Mouse (Mus musculus) CH12.LX (cell line): ENCODE measurements around the gene C2cd4a. TPM values are rescaled to one million over a fixed set of nuclear protein-coding genes. Genes with fewer than 3 reads are reported as not detected.

Source experiments
- DNase-seq: peaks from one replicate; pipeline ENCODE4 v3.0.0-alpha.2; 2013; ENCODE audit errors: extremely low read depth
- H3K27ac ChIP-seq: 2 replicates; pipeline ENCODE4 v1.5.1; 2012; ENCODE audit warnings: low read depth, mild to moderate bottlenecking, control low read depth, moderate library complexity; ENCODE audit not compliant: insufficient read depth
- H3K27me3 ChIP-seq: replicated peaks from 2 replicates; pipeline ENCODE3; 2012; ENCODE audit warnings: inconsistent platforms
- H3K36me3 ChIP-seq, 2 experiments: replicated peaks in 1 of 2; 2 replicates each; pipeline versions ENCODE3 to v1.6.1; 2012; ENCODE audit warnings: inconsistent platforms in 1 of 2, low read length in 1 of 2, mild to moderate bottlenecking in 1 of 2, mixed read lengths in 1 of 2, moderate library complexity in 1 of 2; ENCODE audit not compliant: control insufficient read depth in 1 of 2, insufficient read depth in 1 of 2
- H3K4me1 ChIP-seq, 2 experiments: 2 replicates each; pipeline ENCODE4 v1.6.1; 2012; ENCODE audit warnings: inconsistent platforms in 1 of 2, moderate library complexity in 1 of 2; ENCODE audit not compliant: insufficient read depth in 2 of 2, control insufficient read depth in 1 of 2
- H3K4me2 ChIP-seq: 2 replicates; pipeline ENCODE4 v1.6.1; 2012; ENCODE audit warnings: low read depth, mild to moderate bottlenecking, control low read depth; ENCODE audit not compliant: poor library complexity, insufficient read depth, severe bottlenecking
- H3K4me3 ChIP-seq, 3 experiments: fragments of 150-350 bp in 1 of 3; sonication (generic) in 1 of 3; replicated peaks in 1 of 3; 2 replicates each; pipeline versions ENCODE3 to v1.5.1; 2011 to 2012; ENCODE audit warnings: low read depth in 2 of 3, low read length in 2 of 3, mild to moderate bottlenecking in 2 of 3, moderate library complexity in 2 of 3, control low read depth in 1 of 3, improper control_type of control experiment in 1 of 3, inconsistent platforms in 1 of 3, mixed read lengths in 1 of 3; ENCODE audit not compliant: poor library complexity in 1 of 3
- H3K79me2 ChIP-seq: replicated peaks from 2 replicates; pipeline ENCODE4 v1.6.1; 2012; ENCODE audit warnings: mild to moderate bottlenecking, moderate library complexity; ENCODE audit not compliant: control insufficient read depth, poor library complexity, insufficient read depth, severe bottlenecking; ENCODE audit errors: extremely low read depth
- H3K9ac ChIP-seq: 2 replicates; pipeline ENCODE4 v1.6.1; 2012; ENCODE audit warnings: low read depth, mild to moderate bottlenecking, control low read depth, moderate library complexity; ENCODE audit not compliant: insufficient read depth
- H3K9me3 ChIP-seq: replicated peaks from 2 replicates; pipeline ENCODE3; 2012; ENCODE audit warnings: low read length, inconsistent platforms, mixed read lengths
- BHLHE40 ChIP-seq: IDR thresholded peaks from 2 replicates; pipeline ENCODE4 v1.6.1; 2011; ENCODE audit warnings: mild to moderate bottlenecking, low read depth, low read length, improper control_type of control experiment
- CHD1 ChIP-seq: IDR thresholded peaks from 2 replicates; pipeline ENCODE4 v1.6.1; 2012; ENCODE audit warnings: low read depth, low read length, improper control_type of control experiment, inconsistent platforms
- CHD2 ChIP-seq: IDR thresholded peaks from 2 replicates; pipeline ENCODE4 v1.6.1; 2011; ENCODE audit warnings: low read length, improper control_type of control experiment
- CTCF ChIP-seq, 2 experiments: IDR thresholded peaks in 1 of 2; conservative IDR thresholded peaks in 1 of 2; 2 replicates each; pipeline ENCODE4 v1.5.1; 2011 to 2012; ENCODE audit warnings: low read depth in 2 of 2, low read length in 2 of 2, improper control_type of control experiment in 1 of 2, inconsistent platforms in 1 of 2, mild to moderate bottlenecking in 1 of 2, moderate library complexity in 1 of 2
- EP300 ChIP-seq: IDR thresholded peaks from 2 replicates; pipeline ENCODE4 v1.6.1; 2011; ENCODE audit warnings: low read length, improper control_type of control experiment
- ETS1 ChIP-seq: conservative IDR thresholded peaks from 2 replicates; pipeline ENCODE4 v1.6.1; 2012; ENCODE audit warnings: low read depth, mild to moderate bottlenecking, inconsistent platforms, low read length, improper control_type of control experiment, moderate library complexity
- IRF4 ChIP-seq: IDR thresholded peaks from 2 replicates; pipeline ENCODE4 v1.6.1; 2014; ENCODE audit warnings: low read depth, mild to moderate bottlenecking, inconsistent platforms, low read length, improper control_type of control experiment
- JUN ChIP-seq: IDR thresholded peaks from 2 replicates; pipeline ENCODE4 v1.6.1; 2011; ENCODE audit warnings: low read depth, mild to moderate bottlenecking, low read length, improper control_type of control experiment, moderate library complexity; ENCODE audit not compliant: insufficient read depth
- JUND ChIP-seq: conservative IDR thresholded peaks from 2 replicates; pipeline ENCODE4 v1.6.1; 2011; ENCODE audit warnings: low read depth, low read length, improper control_type of control experiment
- KAT2A ChIP-seq: IDR thresholded peaks from 2 replicates; pipeline ENCODE4 v1.6.1; 2012; ENCODE audit warnings: low read length, improper control_type of control experiment, inconsistent platforms; ENCODE audit not compliant: insufficient replicate concordance
- MAX ChIP-seq: IDR thresholded peaks from 2 replicates; pipeline ENCODE4 v1.6.1; 2011; ENCODE audit warnings: low read length, improper control_type of control experiment
- MEF2A ChIP-seq: IDR thresholded peaks from 2 replicates; pipeline ENCODE4 v1.6.1; 2014; ENCODE audit warnings: low read depth, mild to moderate bottlenecking, inconsistent platforms, low read length, improper control_type of control experiment, borderline replicate concordance
- NELFE ChIP-seq: IDR thresholded peaks from 2 replicates; pipeline ENCODE4 v1.6.1; 2011; ENCODE audit warnings: low read depth, low read length, improper control_type of control experiment
- NRF1 ChIP-seq: IDR thresholded peaks from 2 replicates; pipeline ENCODE4 v1.6.1; 2014; ENCODE audit warnings: low read depth, mild to moderate bottlenecking, inconsistent platforms, low read length, improper control_type of control experiment, moderate library complexity
- POLR2A ChIP-seq: IDR thresholded peaks from 2 replicates; pipeline ENCODE4 v1.6.1; 2011; ENCODE audit warnings: low read depth, mild to moderate bottlenecking, improper control_type of control experiment, low read length
- POLR2AphosphoS2 ChIP-seq: IDR thresholded peaks from 2 replicates; pipeline ENCODE4 v1.6.1; 2011; ENCODE audit warnings: low read depth, low read length, improper control_type of control experiment
- RCOR1 ChIP-seq: conservative IDR thresholded peaks from 2 replicates; pipeline ENCODE4 v1.6.1; 2012; ENCODE audit warnings: low read depth, mild to moderate bottlenecking, inconsistent platforms, low read length, improper control_type of control experiment
- SIN3A ChIP-seq: IDR thresholded peaks from 2 replicates; pipeline ENCODE4 v1.6.1; 2012; ENCODE audit warnings: low read length, improper control_type of control experiment, inconsistent platforms
- SMC3 ChIP-seq: IDR thresholded peaks from 2 replicates; pipeline ENCODE4 v1.6.1; 2011; ENCODE audit warnings: low read depth, low read length, improper control_type of control experiment
- TCF12 ChIP-seq: IDR thresholded peaks from 2 replicates; pipeline ENCODE4 v1.6.1; 2014; ENCODE audit warnings: low read depth, mild to moderate bottlenecking, inconsistent platforms, low read length, improper control_type of control experiment
- UBTF ChIP-seq: IDR thresholded peaks from 2 replicates; pipeline ENCODE4 v1.6.1; 2012; ENCODE audit warnings: low read depth, mild to moderate bottlenecking, inconsistent platforms, low read length, improper control_type of control experiment, moderate library complexity
- USF1 ChIP-seq: IDR thresholded peaks from 2 replicates; pipeline ENCODE4 v1.6.1; 2014; ENCODE audit warnings: low read depth, mild to moderate bottlenecking, inconsistent platforms, low read length, improper control_type of control experiment
- USF2 ChIP-seq: conservative IDR thresholded peaks from 2 replicates; pipeline ENCODE4 v1.6.1; 2011; ENCODE audit warnings: low read depth, low read length, improper control_type of control experiment
- ZC3H11A ChIP-seq: IDR thresholded peaks from 2 replicates; pipeline ENCODE4 v1.6.1; 2012; ENCODE audit warnings: low read depth, mild to moderate bottlenecking, inconsistent platforms, low read length, improper control_type of control experiment
- ZNF384 ChIP-seq: IDR thresholded peaks from 2 replicates; pipeline ENCODE4 v1.6.1; 2012; ENCODE audit warnings: low read depth, low read length, improper control_type of control experiment, inconsistent platforms
- dilution Hi-C: fragments of 300-500 bp; cut with MboI; formaldehyde crosslinking; loops from 2 replicates; pipeline ENCODE4 v1.14.3; 2020; ENCODE audit warnings: low sequenced_read_pairs; ENCODE audit not compliant: extremely low pct_unique_long_range_greater_than_20kb, extremely low pct_ligation_motif_present
- in situ Hi-C: fragments of 300-500 bp; cut with MboI; formaldehyde crosslinking; loops from 3 replicates; pipeline ENCODE4 v1.14.3; 2019; ENCODE audit warnings: low sequenced_read_pairs, low pct_ligation_motif_present, low pct_unique_long_range_greater_than_20kb, mixed read lengths
- polyA plus RNA-seq: library from polyadenylated mRNA; unstranded; fragments of >175 nt; gene quantifications from 2 replicates; pipeline ENCODE4 v1.2.1, GENCODE M21; 2012; ENCODE audit warnings: low read depth; ENCODE audit not compliant: insufficient read length
- total RNA-seq, 2 experiments: library from RNA; depleted of rRNA; stranded (reverse); fragments of 300-350 nt in 1 of 2; fragments of >200 nt in 1 of 2; gene quantifications; 2 replicates each; pipeline ENCODE4 v1.2.3; 2012 to 2014

The C2cd4a gene
- total and polyA plus RNA-seq, 3 experiments, result 0.16 TPM; not detected in 2

- in situ Hi-C loops (loop anchor here (5.0 kb wide), 1 partner anchor 133 kb away; no protein-coding TSS in a partner anchor), dilution Hi-C loops (no loop called here)
- H3K27ac ChIP-seq, result no peak overlapping the region
- no peaks in the 10 kb centered on the region; a peak in 2 of 4 replicates for H3K4me1 ChIP-seq
- H3K9me3 ChIP-seq, result peaks cover 4% of the 10 kb centered on the region
- no peak for TF ChIP-seq NELFE
- no peak for TF ChIP-seq SIN3A
- TF ChIP-seq RCOR1, result no peak
- TF ChIP-seq NRF1, result no peak
- TF ChIP-seq JUN, result no peak
- TF ChIP-seq MAX, result no peak
- no peak for TF ChIP-seq JUND
- TF ChIP-seq CHD1, result no peak
- no peak for TF ChIP-seq MEF2A
- TF ChIP-seq ZC3H11A, result no peak
- no peak for TF ChIP-seq POLR2A
- TF ChIP-seq CHD2, result no peak
- no peak for TF ChIP-seq TCF12
- no peak for TF ChIP-seq USF2
- TF ChIP-seq ETS1, result no peak
- TF ChIP-seq EP300, result no peak
- no peak for TF ChIP-seq BHLHE40
- no peak for TF ChIP-seq USF1
- no peak for TF ChIP-seq ZNF384
- no peak for TF ChIP-seq IRF4
- no peaks in the 10 kb centered on the region for H3K79me2 ChIP-seq
- H3K9ac ChIP-seq, result no peak overlapping the region
- no peaks in the 10 kb centered on the region for H3K36me3 ChIP-seq
- no peak overlapping the region for H3K4me2 ChIP-seq
- H3K4me3 ChIP-seq, result no peak overlapping the region
- DNase-seq, result no peak
- no peaks in the 10 kb centered on the region for H3K27me3 ChIP-seq
These were observed 2.4 kb upstream of the C2cd4a start for GRCm38 (mm10) chr9:67834535-67834934.

GRCm38 (mm10) chr9:67831359-67832045 is 628 bp downstream of the C2cd4a start:
- Histone ChIP-seq H3K4me3 (no peak overlapping the region), H3K4me2 (no peak overlapping the region), H3K4me1 (peaks cover 3 to 12% of the 10 kb centered on the region in 2 experiments; a peak in 3 of 4 replicates), H3K36me3 (no peaks in the 10 kb centered on the region), H3K9me3 (peaks cover 4% of the 10 kb centered on the region), H3K27me3 (no peaks in the 10 kb centered on the region), H3K79me2 (no peaks in the 10 kb centered on the region), H3K27ac (no peak overlapping the region), H3K9ac (no peak overlapping the region)
- DNase-seq, result no peak
- dilution Hi-C loops, result no loop called here
- in situ Hi-C loops, result loop anchor here (5.0 kb wide), 1 partner anchor 136 kb away; no protein-coding TSS in a partner anchor
- TF ChIP-seq UBTF, result no peak
- TF ChIP-seq POLR2AphosphoS2, result no peak
- TF ChIP-seq CTCF (conservative IDR thresholded peaks at IDR 0.05 in 1 of 2, IDR thresholded peaks at IDR 0.05 in 1 of 2; ENCODE audit: low read depth in 2 of 2, low read length in 2 of 2), result no peak
- no peak for TF ChIP-seq KAT2A
- TF ChIP-seq ETS1, result no peak
- no peak for TF ChIP-seq SMC3
- no peak for TF ChIP-seq CHD2
- no peak for TF ChIP-seq CHD1
- no peak for TF ChIP-seq USF1
